Mouse (Mus musculus): ENCODE measurements around the gene Tubb3.
"Not testable (repeated sequence)": the region's sequence is repeated elsewhere in the genome, so short reads cannot be mapped to it uniquely, and the experiment has no call there.

Gene Tubb3

DNA sequence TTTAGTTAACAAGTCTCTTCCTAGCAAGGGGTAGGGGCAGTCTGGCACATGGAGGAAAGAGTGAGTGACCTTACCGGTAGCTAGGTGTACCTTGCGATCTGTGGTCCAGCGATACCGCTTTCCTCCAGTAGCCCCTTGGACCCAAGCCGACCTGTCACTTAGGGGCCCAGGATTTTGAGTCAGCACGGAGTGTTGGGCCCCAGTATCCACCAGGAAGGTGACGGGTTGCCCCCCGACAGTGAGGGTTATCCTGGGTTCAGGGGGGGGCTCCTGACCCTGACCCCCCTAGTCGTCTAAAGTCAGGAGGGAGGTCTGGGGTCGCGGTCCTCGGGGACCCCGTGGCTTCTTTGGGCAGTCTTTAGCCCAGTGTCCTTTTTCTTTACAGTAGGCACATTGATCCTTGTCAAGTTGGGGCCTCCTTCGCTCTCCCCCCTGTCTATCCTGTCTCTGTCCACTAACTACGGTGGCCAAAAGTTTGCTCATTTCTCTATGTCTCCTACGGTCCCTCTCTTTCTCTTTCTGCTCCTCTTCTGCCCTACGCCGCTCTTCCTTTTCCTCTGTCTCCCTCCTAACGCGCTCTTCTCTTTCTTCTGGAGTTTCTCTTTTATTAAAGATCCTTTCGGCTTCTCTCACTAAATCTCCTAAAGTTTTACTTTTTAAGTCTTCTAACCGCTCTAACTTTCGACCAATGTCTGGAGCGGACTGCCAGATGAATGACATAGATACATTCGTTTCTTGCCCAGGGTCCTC lies 20.6 kb downstream of the Tubb3 start:
- no peak for DNase-seq (ENCODE audit: low spot score)

DNA sequence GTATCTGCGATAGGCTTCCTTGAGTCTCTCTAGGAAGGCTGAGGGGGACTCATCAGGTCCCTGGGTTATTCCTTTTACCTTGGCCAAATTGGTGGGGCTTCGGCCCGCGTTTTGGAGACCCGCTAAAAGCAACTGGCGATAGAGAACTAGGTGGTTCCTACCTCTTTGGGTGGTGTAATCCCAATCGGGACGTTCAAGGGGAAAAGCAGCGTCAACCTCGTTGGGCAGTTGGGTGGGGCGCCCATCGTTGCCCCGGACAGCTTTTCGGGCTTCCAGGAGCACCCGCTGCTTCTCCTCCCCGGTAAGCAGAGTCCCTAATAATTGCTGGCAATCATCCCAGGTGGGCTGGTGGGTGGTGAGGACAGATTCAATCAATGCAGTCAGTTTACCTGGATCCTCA lies 21.2 kb downstream of the Tubb3 start:
- DNase-seq (ENCODE audit: low spot score): no peak

DNA sequence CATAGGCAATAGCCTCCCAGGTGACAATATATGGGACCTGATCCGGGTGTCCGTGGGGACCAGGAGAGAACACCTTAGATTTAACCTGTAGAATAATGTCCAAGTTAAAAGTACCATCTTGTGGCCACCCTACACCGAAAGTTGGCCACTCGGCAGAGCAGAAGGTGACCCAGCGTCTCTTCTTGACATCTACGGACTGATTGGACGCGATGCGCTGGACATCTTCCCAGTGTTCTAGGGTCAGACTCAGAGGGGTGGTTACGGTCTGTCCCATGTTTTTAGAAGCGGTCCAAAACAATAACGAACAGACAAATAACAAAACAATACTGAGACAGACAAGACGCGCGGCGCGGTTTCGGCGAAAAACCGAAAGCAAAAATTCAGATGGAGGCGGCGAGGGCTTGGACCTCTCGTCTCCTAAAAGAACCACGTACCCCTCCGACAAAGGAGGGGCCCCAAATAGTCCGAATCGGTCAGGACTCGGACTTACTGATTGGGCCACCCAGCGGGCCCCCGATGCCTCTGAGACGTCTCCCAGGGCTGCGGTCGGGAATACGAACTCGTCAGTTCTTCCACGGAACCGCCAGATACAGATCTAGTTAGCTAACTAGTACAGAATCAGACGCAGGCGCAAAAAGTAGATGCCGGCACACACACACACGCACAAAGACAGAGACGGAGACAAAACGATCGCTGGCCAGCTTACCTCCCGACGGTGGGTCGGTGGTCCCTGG lies 22.2 kb downstream of the Tubb3 start:
- not testable (repeated sequence) for DNase-seq (ENCODE audit: low spot score)

DNA sequence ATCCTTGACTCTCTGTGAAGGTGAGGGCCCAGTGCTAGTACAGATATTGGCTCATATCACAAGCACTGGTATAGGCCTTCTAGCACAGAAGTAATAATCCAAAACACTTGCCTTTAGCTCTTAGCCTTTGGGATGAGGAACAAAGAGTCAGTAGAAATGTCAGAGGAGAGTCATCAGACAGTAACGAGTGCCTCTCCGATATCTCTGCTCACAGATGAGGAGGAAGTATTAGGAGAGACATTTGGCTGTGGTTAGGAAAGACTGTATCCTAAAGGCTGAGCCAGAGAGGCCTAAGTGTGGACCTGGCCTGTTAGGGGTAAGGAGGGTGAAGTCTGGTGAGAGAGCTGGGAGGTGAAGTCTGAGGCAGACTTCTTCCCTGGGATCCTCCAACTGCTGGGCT lies 30.6 kb downstream of the Tubb3 start:
- no peak for DNase-seq (ENCODE audit: low spot score)

DNA sequence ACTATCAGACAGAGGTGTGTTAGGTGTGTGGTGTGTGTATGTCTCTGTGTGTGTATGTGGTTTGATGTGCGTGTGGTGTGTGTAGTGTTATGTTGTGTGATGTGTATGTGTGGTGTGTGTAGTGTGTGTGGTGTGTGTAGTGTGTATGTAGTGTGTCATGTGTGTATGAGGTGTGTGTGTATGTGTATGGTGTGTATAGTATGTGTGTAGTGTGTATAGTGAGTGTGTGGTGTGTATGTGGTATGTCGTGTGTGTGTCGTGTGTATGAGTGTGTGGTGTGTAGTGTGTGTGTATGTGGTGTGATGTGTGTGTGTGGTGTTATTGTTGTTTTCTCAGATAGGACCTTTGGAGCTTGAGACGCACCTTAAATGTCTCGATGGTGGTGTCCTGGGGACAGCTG lies 31.1 kb downstream of the Tubb3 start:
- DNase-seq (ENCODE audit: low spot score): no peak

DNA sequence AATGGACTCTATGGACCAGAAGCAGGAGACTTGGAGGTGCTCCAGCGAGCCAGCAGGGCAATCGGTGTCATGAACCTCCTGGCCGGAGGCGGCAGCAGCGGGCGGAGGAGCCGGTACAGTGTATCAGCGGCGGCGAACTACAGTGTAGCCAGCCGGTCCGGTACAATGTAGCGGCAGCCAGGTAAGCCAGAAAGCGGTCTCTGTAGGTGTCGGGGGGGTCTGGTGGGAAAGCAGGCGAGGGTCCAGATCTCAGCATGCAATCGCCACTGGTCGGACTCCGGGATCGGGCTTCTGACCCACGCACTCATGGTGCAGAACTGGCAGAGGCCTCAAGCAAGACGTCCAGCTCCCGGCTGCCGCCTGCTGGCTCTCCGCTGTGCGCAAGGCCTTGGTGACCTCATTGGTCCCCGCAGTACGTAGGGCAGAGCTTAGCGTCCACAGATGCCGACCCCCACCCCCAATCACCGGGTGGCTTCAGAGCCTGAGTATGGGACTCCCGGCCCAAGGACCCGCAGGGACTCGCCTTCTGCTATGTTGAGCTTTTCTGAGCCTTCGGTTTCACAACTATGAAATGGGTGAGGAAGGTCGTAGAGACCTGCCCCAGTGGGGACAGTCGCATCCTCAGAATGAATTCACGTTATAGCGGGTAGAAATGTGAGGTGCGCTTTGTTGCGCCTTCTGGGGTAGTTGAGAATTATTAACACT lies 31.8 kb downstream of the Tubb3 start:
- peak; percentile 84 for DNase-seq (ENCODE audit: low spot score)

DNA sequence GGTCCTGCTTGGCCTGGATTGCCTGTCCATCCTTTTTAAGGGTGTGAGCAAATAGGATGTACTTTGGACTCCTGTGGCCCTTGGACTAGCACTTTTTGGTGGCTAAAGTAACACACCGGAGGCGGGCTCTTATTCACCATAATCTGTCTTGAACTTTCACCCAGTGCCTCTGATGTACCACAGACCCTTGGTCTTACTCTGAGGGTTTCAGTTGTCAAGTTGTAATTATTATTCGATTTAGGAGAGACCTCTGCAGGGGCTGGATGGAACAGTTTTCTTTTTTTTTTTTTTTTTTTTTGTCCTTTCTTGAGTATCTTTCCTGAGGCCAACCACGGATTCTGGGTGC lies 32.3 kb downstream of the Tubb3 start:
- no peak for DNase-seq (ENCODE audit: low spot score)

DNA sequence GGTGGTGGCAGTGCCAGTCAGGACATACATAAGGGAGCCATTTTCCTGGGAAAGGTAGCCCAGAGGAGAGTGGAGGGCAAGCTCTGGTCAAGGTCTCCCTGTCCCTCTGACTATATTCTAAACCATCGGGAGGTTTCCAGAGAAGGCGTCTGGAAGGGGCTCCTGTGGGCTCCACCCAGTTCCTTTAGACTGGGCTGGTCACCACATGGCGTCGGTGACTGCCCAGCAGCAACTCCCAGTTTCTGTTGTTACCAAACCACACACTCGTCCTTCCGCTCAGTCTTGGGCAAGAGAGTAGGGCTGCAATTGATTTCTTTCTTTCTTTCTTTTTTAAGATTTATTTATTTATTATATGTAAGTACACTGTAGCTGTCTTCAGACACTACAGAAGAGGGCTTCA lies 32.9 kb downstream of the Tubb3 start:
- DNase-seq (ENCODE audit: low spot score): no peak

DNA sequence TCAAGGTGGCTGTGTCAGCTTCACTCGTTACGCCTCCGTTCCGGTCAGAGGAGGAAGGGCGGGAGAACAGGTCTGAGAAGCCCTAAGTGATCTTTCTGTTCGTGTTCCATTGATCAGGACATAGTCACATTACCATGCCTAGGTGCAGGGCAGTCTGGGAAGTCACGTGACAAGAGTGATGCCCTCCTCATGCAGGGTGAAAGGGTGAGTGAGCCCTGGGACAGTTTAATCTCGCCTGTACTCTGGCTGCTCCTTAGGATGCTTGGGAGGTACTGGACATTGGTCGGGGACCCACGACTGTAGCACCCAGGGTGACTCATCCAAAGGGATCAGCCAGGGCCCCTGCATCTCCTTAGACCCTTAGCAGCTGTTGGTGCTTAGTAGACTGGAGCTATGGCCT lies 34.8 kb downstream of the Tubb3 start:
- no peak for DNase-seq (ENCODE audit: low spot score)

DNA sequence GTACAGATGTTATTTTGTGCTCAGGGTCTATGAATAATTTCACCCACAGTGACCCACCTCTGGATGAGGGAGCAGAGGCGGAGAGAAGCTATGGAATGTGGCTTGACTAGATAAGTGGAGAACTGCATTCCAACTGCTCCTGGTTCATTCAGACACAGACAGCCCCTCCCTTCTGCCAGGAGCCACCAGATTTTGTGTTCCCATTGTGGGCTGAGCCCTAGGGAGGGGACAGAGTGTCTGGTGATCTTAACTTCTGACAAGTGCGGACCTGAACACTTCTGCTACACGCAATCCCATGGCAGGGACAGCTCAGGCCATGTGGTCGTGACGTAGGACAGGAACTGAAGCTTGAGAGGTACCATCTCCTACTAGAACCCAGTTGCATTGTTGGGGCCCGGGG lies 35.6 kb downstream of the Tubb3 start:
- no peak for DNase-seq (ENCODE audit: low spot score)

DNA sequence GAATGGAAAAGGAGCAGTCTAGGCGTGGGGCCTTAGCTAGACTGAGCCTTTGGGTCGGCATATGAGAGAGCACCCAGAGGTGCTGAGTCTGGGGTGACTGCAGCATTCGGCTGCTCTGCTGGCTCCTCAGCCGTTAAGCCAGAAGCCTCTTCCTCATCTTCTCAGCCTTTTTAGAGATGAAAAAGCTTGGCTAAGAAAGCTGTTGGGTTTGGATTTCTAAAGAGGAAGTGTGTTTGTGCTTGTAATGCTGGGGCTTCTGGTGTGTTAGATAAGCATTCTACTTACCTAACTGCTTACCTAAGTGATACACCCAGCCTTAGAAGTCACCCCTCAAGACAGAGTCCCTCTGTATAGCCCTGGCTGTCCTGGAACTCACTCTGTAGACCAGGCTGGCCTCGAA lies 39.6 kb downstream of the Tubb3 start:
- DNase-seq (ENCODE audit: low spot score): no peak

DNA sequence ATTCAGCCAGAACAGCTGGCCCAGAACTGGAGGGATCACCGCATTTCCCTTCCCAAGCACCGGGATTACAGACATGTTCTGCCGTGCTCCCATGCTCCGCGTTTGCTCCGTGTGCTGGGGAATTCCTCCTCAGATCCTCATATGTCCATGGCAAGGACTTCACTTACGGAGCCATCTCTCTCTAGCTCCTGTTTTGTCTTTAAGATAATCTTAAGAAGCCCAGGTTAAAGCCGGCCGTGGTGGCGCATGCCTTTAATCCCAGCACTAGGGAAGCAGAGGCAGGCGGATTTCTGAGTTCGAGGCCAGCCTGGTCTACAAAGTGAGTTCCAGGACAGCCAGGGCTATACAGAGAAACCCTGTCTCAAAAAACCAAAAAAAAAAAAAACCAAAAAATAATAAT lies 40.5 kb downstream of the Tubb3 start:
- DNase-seq (ENCODE audit: low spot score): not testable (repeated sequence)

DNA sequence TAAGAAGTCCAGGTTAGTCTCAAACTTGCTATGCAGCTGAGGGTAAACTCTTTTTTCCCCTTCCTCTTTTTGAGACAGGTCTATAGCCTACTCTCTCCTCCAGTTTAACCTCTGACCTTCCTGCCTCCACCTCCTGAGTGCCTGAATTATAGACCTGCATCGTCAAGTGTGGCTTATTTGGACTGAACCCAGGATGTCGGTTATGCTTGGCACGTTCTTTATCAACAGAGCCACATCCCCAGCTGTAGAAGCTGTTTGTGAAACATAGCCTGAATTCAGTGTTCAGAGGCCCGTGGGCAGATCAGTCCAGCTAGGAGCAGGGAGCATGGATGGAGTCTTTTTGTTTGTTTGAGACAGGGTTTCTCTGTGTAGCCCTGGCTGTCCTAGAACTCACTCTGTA lies 40.9 kb downstream of the Tubb3 start:
- DNase-seq (ENCODE audit: low spot score): no peak

DNA sequence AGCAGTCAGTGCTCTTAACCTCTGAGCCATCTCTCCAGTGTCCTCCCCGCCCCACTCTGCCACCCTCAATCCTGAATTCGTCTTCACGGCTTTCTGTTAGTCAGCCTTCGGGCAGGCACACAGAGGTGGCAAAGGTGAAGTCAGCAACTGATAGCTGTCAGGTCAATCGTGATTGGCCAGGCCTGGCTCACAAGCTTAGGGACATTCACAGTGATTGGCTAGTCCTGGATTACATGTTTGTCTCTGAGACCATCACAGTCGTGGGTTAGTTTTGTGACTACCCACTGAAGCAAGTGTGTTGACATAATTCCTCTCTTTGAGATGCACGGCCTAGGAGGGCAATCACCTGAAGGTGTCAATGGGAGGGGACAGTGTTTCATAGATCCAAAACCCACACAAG lies 42.1 kb downstream of the Tubb3 start:
- DNase-seq (ENCODE audit: low spot score): no peak

DNA sequence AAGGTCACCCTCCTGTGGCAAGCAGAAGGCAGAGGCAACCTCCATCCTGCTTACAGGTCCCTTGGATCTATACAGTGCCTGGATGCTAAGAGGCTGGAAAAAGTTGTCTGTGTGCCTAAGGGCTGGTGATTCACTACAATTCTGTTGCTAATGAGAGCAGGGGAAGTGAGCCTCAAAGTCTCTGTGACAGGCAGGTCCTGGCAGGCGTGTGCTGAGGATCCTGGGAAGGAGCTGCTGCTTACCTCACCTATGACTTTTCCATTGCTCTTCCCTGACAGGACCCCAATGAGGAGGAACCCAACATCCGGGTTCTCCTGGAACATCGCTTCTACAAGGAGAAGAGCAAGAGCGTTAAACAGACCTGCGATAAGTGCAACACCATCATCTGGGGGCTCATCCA lies 42.7 kb downstream of the Tubb3 start:
- no peak for DNase-seq (ENCODE audit: low spot score)

DNA sequence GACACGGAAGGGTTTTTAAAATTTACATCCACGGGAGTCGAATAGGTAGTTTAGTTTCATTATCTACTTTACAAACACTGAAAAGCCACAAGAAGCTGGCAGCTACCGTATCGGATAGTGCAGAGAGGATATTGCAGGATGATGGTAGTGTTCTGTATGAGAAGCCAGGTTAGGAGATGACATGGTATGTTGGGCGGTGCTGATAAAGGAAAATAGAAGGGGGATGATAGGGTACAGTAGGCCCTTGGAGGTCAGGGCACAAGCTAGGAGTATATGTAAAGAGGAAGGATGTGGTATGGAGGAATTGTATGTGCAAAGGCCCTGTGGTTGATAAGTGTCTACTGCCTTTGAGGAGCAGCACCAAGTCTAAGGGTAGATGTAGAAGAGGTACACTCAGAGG lies 43.3 kb downstream of the Tubb3 start:
- DNase-seq (ENCODE audit: low spot score): no peak

DNA sequence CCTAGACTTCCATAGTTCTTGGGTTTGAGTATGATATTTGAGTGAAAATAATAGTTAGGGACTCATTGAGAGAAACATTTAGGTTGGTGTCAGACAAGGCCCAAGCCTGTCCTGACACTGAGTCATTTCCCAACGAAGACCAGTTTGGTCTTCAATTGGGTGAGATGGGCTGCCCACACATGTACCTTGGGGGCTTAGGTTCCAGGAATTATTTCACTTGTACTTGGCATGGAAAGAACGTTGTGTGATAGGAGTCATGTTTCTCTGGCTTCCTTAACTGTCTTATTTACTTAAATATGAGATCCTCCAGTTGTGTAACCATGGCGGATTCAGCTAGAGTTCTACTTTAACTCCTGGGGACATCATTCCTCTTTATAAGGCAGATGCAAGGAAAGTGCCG lies 52.4 kb downstream of the Tubb3 start:
- no peak for DNase-seq (ENCODE audit: low spot score)

DNA sequence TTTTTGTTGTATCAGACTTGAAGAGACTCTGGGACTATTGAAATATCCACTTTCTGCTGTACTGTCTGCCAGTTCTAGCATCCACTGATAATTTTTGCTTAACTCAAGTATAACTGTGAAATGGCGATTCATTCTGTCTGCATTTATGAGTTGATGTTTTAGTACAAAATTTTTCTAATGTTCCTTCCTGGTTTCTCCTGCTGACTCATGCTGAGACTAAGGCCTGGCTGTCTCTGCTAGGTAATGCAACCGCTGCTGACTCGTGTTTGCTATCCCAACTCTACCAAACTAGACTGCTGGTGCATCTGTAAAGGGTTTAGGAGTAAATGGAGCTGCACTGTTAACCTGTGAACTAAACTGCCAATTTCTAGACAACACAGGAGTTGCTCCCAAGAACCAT lies 56.3 kb downstream of the Tubb3 start:
- DNase-seq (ENCODE audit: low spot score): no peak
